Mouse (Mus musculus) kidney, adult 2 months (tissue): Measurements from ENCODE around the gene Arrb1. TPM values are rescaled to one million over a fixed set of nuclear protein-coding genes. Genes with fewer than 3 reads are reported as not detected.
A peak's percentile ranks its signal among the peaks of the same experiment; 100 is the strongest.
"Not testable (repeated sequence)": the region's sequence is repeated elsewhere in the genome, so short reads cannot be mapped to it uniquely, and the experiment has no call there.

Experiments used
- DNase-seq: peaks from one replicate; pipeline ENCODE4 v3.0.0; 2021
- H3K27ac ChIP-seq: fragments of 200-500 bp; 2 replicates; pipeline ENCODE4 v1.5.1; 2012; ENCODE audit warnings: low read depth, low read length, control low read depth, inconsistent platforms; ENCODE audit not compliant: insufficient read depth
- H3K27me3 ChIP-seq: fragments of 200-500 bp; replicated peaks from 2 replicates; pipeline ENCODE4 v1.6.1; 2012; ENCODE audit warnings: mild to moderate bottlenecking, moderate library complexity, low read length, inconsistent platforms; ENCODE audit not compliant: control insufficient read depth, insufficient read depth
- H3K36me3 ChIP-seq: fragments of 200-500 bp; 2 replicates; pipeline ENCODE4 v1.6.1; 2012; ENCODE audit warnings: mild to moderate bottlenecking, moderate library complexity, low read length, inconsistent platforms; ENCODE audit not compliant: control insufficient read depth, insufficient read depth
- H3K4me1 ChIP-seq: fragments of 200-500 bp; 2 replicates; pipeline ENCODE4 v1.6.1; 2011; ENCODE audit warnings: low read length; ENCODE audit not compliant: control insufficient read depth, insufficient read depth
- H3K4me3 ChIP-seq: fragments of 200-500 bp; 2 replicates; pipeline ENCODE4 v1.5.1; 2011; ENCODE audit warnings: mild to moderate bottlenecking, low read depth, low read length, control low read depth; ENCODE audit not compliant: insufficient read depth
- CTCF ChIP-seq: fragments of 200-500 bp; conservative IDR thresholded peaks from 2 replicates; pipeline ENCODE4 v1.5.1; 2011; ENCODE audit warnings: low read depth, mild to moderate bottlenecking, control low read depth, low read length, moderate library complexity, mixed read lengths; ENCODE audit not compliant: insufficient read depth, insufficient read length
- POLR2A ChIP-seq: fragments of 200-500 bp; IDR thresholded peaks from one replicate; pipeline ENCODE4 v1.6.1; 2011; ENCODE audit warnings: low read depth, low read length, control low read depth
- WGBS: fragments of 180-500 bp; shearing (Covaris S2); methylation state at CpG from one replicate; pipeline ENCODE4 v1.1.7; 2018; 5-methylcytosine and 5-hydroxymethylcytosine counted together
- polyA plus RNA-seq: library from polyadenylated mRNA; depleted of rRNA; stranded (reverse); fragments of >200 nt; gene quantifications from 2 replicates; pipeline ENCODE4 v1.2.3, GENCODE M21; 2012; rRNA removed

Gene Arrb1
- polyA plus RNA-seq = 47.1 and 48.8 TPM in 2 replicates

DNA sequence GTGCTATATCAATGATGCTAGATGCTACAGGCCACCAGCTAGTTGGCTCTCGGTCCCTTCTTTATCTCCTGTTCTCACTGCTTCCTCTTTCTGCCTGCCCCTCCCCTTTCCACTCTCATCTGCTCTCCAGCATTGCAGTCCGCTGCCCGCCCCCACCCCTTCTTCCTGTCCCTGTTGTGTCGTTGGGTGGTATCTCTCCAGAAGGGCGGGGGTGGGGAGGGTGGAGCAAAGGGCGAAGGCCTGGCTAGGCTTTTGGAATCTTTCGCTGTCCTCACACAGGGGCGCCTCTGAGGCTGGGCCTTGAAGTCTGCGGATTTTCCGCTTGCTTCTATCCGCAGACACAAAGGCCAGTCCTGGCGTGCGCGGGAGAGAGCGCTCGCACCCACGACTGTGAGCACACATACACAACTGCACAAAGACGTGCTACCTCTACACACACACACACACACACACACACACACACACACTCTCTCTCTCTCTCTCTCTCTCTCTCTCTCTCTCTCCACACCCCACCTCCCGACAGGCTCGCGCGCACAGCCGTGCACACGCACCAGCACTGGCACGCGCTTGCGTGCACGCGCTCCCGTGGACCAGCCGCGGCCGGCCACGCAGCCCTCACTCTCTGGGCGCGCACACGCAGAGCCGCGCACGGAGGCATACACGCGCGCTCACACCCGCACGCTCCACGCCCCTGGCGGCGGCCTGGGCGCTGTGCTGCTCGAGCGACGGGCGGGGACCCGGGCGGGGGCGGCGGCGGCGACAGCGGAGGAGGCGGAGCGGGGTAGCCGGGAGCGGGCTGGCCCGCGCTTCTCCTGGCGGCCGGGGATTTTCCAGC is at the start of gene Arrb1:
Arrb1 (plus strand) TSS at position 566 of the 835 bp plus-strand sequence.
- Histone ChIP-seq H3K27me3 (no peaks in the 10 kb centered on the region), H3K36me3 (no peaks in the 10 kb centered on the region), H3K27ac (peak within 1 kb of the TSS; percentile 66), H3K4me3 (peak within 1 kb of the TSS; percentile 74), H3K4me1 (peaks cover 20% of the 10 kb centered on the region)
- DNase-seq = peak; percentile 81
- TF ChIP-seq POLR2A (no peak), CTCF (peak; percentile 29; the same call in 1 of the 2 replicates)
- WGBS = 2% methylated on average over 68 of the region's 68 CpGs

DNA sequence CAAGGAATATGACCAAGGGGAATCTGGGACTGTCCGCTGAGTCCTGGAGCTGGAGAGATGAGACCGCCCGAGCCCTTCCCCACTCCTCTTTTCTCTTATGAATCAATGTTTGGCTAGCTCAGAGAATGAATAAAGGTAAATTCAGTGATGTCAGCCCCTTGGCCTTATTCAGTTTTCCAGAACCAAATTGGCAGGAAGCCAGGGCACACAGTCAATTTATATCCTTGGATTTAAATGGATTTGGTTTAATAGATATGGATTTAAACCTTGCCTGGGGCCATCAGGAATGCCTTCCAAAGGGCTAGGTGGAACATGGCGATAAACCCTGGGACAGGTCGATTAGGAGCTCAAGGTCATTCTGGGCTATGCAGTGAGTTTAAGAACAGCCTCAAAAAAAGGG is 45.6 kb upstream of the Arrb1 start:
- no peak for TF ChIP-seq CTCF
- TF ChIP-seq POLR2A = no peak
- Histone ChIP-seq H3K27me3 (no peaks in the 10 kb centered on the region), H3K36me3 (no peaks in the 10 kb centered on the region), H3K4me3 (no peak overlapping the region), H3K4me1 (no peaks in the 10 kb centered on the region), H3K27ac (no peak overlapping the region)
- no peak for DNase-seq
- WGBS = 76% methylated on average over 5 of the region's 5 CpGs

DNA sequence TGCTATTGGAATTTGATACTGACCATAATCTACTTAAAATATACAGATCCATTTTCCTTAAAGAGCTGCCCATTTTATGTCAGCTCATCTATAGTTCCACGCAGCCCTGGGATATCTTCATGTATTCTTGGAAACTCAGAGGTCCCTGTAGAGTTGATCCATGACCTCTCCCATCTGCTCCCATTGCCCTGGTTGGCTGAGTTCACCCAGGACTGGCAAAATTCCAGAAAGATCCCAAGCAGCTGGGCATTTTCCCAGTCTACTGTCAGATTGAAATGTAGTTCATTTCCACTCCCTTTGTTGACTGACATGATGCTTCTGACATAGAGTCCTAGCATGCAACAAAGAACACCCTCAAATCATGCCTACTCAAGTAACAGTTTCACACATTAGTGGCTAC is 36.1 kb upstream of the Arrb1 start:
- Histone ChIP-seq H3K4me1 (no peaks in the 10 kb centered on the region), H3K27me3 (no peaks in the 10 kb centered on the region), H3K27ac (no peak overlapping the region), H3K4me3 (no peak overlapping the region), H3K36me3 (no peaks in the 10 kb centered on the region)
- 44% methylated on average over 1 of the region's 1 CpGs for WGBS
- DNase-seq = peak; percentile 19
- TF ChIP-seq POLR2A (no peak), CTCF (no peak)

DNA sequence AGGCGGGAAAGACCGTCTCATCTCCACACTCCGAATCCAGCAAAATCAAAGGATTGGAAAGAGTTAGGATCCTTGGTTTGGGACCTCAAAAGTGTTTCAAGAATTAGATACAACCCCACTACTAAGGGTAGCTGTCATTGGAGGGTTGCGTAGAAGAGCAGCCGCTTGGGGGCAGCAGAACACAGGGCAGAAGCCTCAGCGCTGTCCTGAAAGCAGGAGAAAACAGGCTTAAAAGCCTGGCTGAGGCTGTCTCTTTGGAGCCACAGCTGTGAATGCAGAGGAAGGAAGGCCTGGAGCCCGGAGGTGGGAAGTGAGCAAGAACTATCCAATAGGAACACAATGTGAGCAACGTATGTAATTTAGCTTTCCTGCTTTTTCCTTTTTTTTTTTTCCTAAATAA is 35.1 kb upstream of the Arrb1 start:
- no peak overlapping the region for H3K4me3 ChIP-seq
- DNase-seq = peak; percentile 84
- WGBS = 4% methylated on average over 8 of the region's 8 CpGs
- TF ChIP-seq CTCF (peak; percentile 93), POLR2A (no peak)
- no peaks in the 10 kb centered on the region for H3K36me3 ChIP-seq
- no peak overlapping the region for H3K27ac ChIP-seq
- no peaks in the 10 kb centered on the region for H3K27me3 ChIP-seq
- no peaks in the 10 kb centered on the region for H3K4me1 ChIP-seq

DNA sequence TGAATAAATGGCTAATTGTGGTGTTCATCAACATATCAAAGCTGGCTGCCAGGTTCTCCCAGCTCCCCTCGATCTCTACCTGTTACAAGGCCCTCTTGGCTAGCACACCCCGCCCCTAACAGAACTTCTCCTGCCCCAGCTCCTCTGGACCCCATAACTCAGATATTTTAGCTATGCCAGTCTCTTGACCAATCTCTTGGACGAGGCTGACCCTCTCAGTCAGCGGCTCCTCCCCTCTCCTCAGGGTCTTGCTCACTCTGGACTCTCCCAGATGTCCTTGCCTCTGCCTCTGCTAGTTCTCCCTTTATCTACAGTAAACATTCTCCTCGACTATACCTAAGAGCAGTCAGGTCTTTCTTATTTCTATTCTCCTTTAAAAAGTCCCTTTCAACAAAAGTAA is 34.6 kb upstream of the Arrb1 start:
- TF ChIP-seq POLR2A (no peak), CTCF (no peak)
- no peaks in the 10 kb centered on the region for H3K27me3 ChIP-seq
- no peaks in the 10 kb centered on the region for H3K4me1 ChIP-seq
- no peak overlapping the region for H3K4me3 ChIP-seq
- H3K36me3 ChIP-seq = no peaks in the 10 kb centered on the region
- H3K27ac ChIP-seq = no peak overlapping the region
- WGBS = 65% methylated on average over 5 of the region's 5 CpGs
- DNase-seq = no peak

DNA sequence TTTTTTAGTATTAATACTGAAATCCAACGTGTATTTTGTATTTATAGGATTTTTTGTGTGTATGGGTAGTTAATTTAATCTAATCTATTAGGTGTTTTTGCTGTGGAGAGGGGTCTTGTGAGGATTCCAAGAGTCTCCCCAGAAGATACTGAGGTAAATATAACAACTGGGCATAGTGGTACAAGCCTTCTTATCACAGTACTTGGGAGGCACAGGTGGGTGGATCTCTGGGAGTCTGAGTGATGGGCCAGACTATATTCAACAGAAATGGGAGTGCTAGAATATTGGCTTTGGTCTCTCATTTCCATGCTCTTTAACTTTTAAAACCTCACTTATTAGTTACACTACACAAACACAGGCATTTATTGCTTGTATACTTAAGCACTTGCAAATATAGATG is 34.1 kb upstream of the Arrb1 start:
- no peak for DNase-seq
- Histone ChIP-seq H3K27me3 (no peaks in the 10 kb centered on the region), H3K36me3 (no peaks in the 10 kb centered on the region), H3K27ac (no peak overlapping the region), H3K4me1 (no peaks in the 10 kb centered on the region), H3K4me3 (no peak overlapping the region)
- TF ChIP-seq CTCF (no peak), POLR2A (no peak)
- WGBS = 71% methylated on average over 1 of the region's 1 CpGs

DNA sequence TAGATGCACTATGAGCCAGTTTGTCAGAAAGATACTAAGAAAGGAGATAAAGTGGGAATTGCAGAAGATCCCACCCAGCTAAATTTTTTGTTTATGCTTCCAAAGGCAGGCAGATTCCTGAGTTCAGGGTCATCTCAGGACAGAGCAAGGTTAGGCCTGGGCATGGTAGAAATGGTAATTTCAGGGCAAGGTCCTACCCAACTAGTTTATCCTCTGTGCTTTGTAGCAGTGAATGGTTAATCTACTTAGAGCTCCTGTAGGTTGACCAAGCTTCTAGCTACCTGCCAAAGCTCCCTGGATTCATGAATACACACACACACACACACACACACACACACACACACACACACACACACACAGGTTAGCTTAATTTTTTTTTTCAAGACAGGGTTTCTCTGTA is 30.7 kb upstream of the Arrb1 start:
- H3K36me3 ChIP-seq = no peaks in the 10 kb centered on the region
- DNase-seq = peak; percentile 55
- TF ChIP-seq POLR2A (no peak), CTCF (no peak)
- no peaks in the 10 kb centered on the region for H3K27me3 ChIP-seq
- H3K4me1 ChIP-seq = no peaks in the 10 kb centered on the region
- no peak overlapping the region for H3K4me3 ChIP-seq
- H3K27ac ChIP-seq = no peak overlapping the region

DNA sequence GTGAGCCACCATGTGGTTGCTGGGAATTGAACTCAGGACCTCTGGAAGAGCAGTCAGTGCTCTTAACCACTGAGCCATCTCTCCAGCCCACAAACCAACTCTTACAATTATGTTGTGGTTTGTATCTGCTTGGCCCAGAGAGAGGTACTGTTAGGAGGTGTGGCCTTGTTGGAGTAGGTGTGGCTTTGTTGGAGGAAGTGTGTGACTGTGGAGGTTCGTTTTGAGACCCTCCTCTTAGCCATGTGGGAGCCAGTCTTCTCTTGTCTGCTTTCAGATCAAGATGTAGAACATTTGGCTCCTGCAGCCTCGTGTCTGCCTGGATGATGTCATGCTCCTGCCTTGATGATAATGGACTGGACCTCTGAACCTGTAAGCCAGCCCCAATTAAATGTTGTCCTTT is 27.1 kb upstream of the Arrb1 start:
- not testable (repeated sequence) for DNase-seq, H3K4me3 ChIP-seq, H3K4me1 ChIP-seq, H3K36me3 ChIP-seq, H3K27ac ChIP-seq, H3K27me3 ChIP-seq
- WGBS = 29% methylated on average over 2 of the region's 2 CpGs
